Mouse (Mus musculus) megakaryocyte, embryonic 14.5 days (primary cell): ENCODE data around the gene Tcf25.

ENCODE experiments used
- FLI1 ChIP-seq: IDR thresholded peaks from 2 replicates; pipeline ENCODE4 v1.6.1; 2012; ENCODE audit warnings: low read length, inconsistent platforms, mixed read lengths
- GATA1 ChIP-seq: IDR thresholded peaks from 3 replicates; pipeline ENCODE4 v1.6.1; 2012; ENCODE audit warnings: mixed read lengths, low read length, inconsistent platforms, borderline replicate concordance

GRCm38 (mm10) chr8:123443576-123443921 is 70.0 kb downstream of the Tcf25 start:
- TF ChIP-seq GATA1: no peak
- TF ChIP-seq FLI1: no peak
